Mouse (Mus musculus) lung, postnatal 0 days (tissue): Measurements from ENCODE around the gene Ropn1l.

Source experiments
- CTCF ChIP-seq: IDR thresholded peaks from 2 replicates; pipeline ENCODE4 v1.5.1; 2016; ENCODE audit warnings: antibody characterized with exemption, mild to moderate bottlenecking
- EP300 ChIP-seq: IDR thresholded peaks from 2 replicates; pipeline ENCODE4 v1.6.1; 2016; ENCODE audit warnings: antibody characterized with exemption, mild to moderate bottlenecking, control low read depth

GRCm38 (mm10) chr15:31468806-31469205 lies 15.3 kb upstream of the Ropn1l start:
- TF ChIP-seq CTCF, result no peak
- no peak for TF ChIP-seq EP300
